Mouse (Mus musculus): ENCODE results near the gene Dagla. TPM values are rescaled to one million over a fixed set of nuclear protein-coding genes. Genes with fewer than 3 reads are reported as not detected.

Dagla gene
- polyA plus RNA-seq, 1 experiment from 2014 or later = 2.2 TPM

DNA sequence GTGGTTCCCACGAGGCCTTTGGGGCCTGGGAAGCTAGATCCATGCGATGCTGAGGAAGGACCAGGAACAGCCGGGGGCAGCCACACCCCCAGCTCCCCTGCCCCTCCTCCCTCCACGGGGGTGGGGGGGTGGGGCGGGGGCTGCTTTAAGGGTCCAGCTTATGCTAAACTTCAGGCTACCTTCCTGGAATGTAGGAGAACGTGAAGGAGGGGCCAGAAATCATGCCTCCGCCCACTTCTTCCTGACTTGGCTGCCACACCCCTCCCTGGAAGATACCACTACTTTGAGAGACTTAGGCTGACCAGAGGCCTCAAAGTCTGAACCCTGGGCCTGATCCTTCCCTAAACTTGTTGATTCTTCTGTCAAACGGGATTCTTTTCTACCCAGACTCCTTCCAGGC, 82.0 kb downstream of the Dagla start:
- Histone ChIP-seq H3K27me3 (replicated peaks; ENCODE audit: low read depth, poor library complexity, severe bottlenecking) (no peaks in the 10 kb centered on the region; the same call in 1 of the 2 replicates), H3K36me3 (replicated peaks) (0 out of 2 replicates have a peak, but pooled peaks cover 3% of the 10 kb centered on the region), H3K4me3 (no peak overlapping the region), H3K4me1 (peaks cover 44% of the 10 kb centered on the region), H3K9me3 (no peaks in the 10 kb centered on the region), H3K27ac (replicated peaks) (peak overlapping the region; percentile 26; the same call in 1 of the 2 replicates)
- no peak for DNase-seq (ENCODE audit: low spot score)
- 38% methylated on average over 8 of the region's 8 CpGs for WGBS

DNA sequence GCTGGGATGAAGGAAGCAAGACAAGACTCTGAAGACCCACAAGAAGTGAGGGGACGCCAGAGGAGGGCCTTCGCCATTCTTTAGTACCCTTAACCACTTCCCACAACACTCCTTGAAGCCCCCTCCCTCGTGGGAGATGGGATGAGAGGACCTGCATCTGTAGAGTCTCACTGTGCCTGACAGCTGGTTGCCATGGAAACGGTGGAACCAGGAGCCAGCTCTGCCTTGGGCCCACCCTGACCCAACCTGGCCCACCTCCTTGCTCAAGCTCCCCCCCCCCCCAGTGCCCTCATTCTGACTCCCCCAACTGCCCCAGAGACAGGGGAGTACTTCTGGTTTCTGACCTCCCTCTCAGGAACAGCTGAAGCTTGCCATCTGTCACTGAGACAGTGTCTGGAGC, 83.1 kb downstream of the Dagla start:
- 78% methylated on average over 4 of the region's 4 CpGs for WGBS
- H3K4me3 ChIP-seq = no peak overlapping the region
- 0 out of 2 replicates have a peak, but pooled peaks cover 3% of the 10 kb centered on the region for H3K36me3 ChIP-seq (replicated peaks)
- H3K27ac ChIP-seq (replicated peaks) = no peak overlapping the region; the same call in 1 of the 2 replicates
- no peaks in the 10 kb centered on the region; the same call in 1 of the 2 replicates for H3K27me3 ChIP-seq (replicated peaks; ENCODE audit: low read depth, poor library complexity, severe bottlenecking)
- peaks cover 44% of the 10 kb centered on the region for H3K4me1 ChIP-seq
- H3K9me3 ChIP-seq = no peaks in the 10 kb centered on the region
- peak; percentile 55 for DNase-seq (ENCODE audit: low spot score)

- DNase-seq (ENCODE audit: low spot score) = no peak
- Histone ChIP-seq H3K4me1 (peaks cover 39% of the 10 kb centered on the region), H3K27me3 (replicated peaks; ENCODE audit: low read depth, poor library complexity, severe bottlenecking) (no peaks in the 10 kb centered on the region; the same call in 1 of the 2 replicates), H3K9me3 (no peaks in the 10 kb centered on the region), H3K36me3 (replicated peaks) (0 out of 2 replicates have a peak, but pooled peaks cover 6% of the 10 kb centered on the region), H3K4me3 (no peak overlapping the region), H3K27ac (replicated peaks) (no peak overlapping the region)
- 68% methylated on average over 6 of the region's 6 CpGs for WGBS
These were observed 85.1 kb downstream of the Dagla start for GRCm38 (mm10) chr19:10219593-10219992.

- Histone ChIP-seq H3K27ac (replicated peaks) (no peak overlapping the region), H3K9me3 (no peaks in the 10 kb centered on the region), H3K36me3 (replicated peaks) (peaks cover 6% of the 10 kb centered on the region; the same call in 1 of the 2 replicates), H3K4me1 (peaks cover 34% of the 10 kb centered on the region), H3K4me3 (no peak overlapping the region), H3K27me3 (replicated peaks; ENCODE audit: low read depth, poor library complexity, severe bottlenecking) (no peaks in the 10 kb centered on the region)
- peak; percentile 61 for DNase-seq (ENCODE audit: low spot score)
- 57% methylated on average over 3 of the region's 3 CpGs for WGBS
These were observed 85.6 kb downstream of the Dagla start for GRCm38 (mm10) chr19:10219108-10219507.

GRCm38 (mm10) chr19:10216101-10216500, 88.6 kb downstream of the Dagla start:
- DNase-seq (ENCODE audit: low spot score) = no peak
- peaks cover 12% of the 10 kb centered on the region for H3K4me1 ChIP-seq
- no peaks in the 10 kb centered on the region for H3K9me3 ChIP-seq
- 72% methylated on average over 8 of the region's 8 CpGs for WGBS
- H3K27me3 ChIP-seq (replicated peaks; ENCODE audit: low read depth, poor library complexity, severe bottlenecking) = no peaks in the 10 kb centered on the region
- no peak overlapping the region for H3K27ac ChIP-seq (replicated peaks)
- H3K36me3 ChIP-seq (replicated peaks) = peaks cover 34% of the 10 kb centered on the region
- H3K4me3 ChIP-seq = no peak overlapping the region

DNA sequence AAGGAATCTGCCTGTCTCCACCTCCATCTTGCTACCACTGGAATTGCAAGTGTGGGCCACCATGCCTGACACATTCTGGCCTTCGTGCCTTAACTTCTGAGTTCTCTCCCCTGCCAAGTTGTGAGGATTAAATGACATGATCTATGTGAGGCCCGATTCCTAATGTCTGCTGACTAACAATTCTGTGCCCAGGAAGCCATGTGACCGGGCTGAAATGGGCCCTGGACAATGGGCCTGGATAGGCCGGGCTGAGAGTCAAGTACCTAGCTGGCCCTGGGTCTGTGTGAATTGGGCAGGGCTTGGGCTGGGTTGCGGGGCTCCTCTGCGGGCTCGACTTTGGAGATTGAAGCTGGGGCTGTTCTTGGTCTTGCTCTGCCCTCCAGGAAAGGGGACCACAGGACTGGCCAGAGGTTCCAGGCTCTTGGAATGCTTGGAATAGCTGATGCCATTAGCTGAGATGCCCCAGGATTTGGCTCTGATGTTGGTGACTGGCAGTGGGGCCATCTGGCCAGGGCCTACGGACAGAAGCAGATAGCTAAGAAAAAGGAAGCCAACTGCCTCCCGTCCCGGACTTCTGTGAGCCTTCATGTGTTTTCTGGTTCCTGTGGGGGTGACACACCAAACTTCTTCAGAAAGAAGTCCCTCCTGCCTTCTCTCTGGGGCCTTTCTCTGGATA, 90.7 kb downstream of the Dagla start:
- no peak overlapping the region for H3K27ac ChIP-seq (replicated peaks)
- WGBS = 90% methylated on average over 10 of the region's 10 CpGs
- H3K9me3 ChIP-seq = no peaks in the 10 kb centered on the region
- DNase-seq (ENCODE audit: low spot score) = no peak
- H3K4me3 ChIP-seq = no peak overlapping the region
- peaks cover 55% of the 10 kb centered on the region for H3K36me3 ChIP-seq (replicated peaks)
- H3K27me3 ChIP-seq (replicated peaks; ENCODE audit: low read depth, poor library complexity, severe bottlenecking) = no peaks in the 10 kb centered on the region
- H3K4me1 ChIP-seq = 0 out of 2 replicates have a peak, but pooled peaks cover 7% of the 10 kb centered on the region

GRCm38 (mm10) chr19:10210885-10211284, 93.8 kb downstream of the Dagla start:
- no peak for DNase-seq (ENCODE audit: low spot score)
- WGBS = 89% methylated on average over 4 of the region's 4 CpGs
- H3K9me3 ChIP-seq = no peaks in the 10 kb centered on the region
- no peak overlapping the region for H3K27ac ChIP-seq (replicated peaks)
- H3K4me1 ChIP-seq = 0 out of 2 replicates have a peak, but pooled peaks cover 2% of the 10 kb centered on the region
- no peaks in the 10 kb centered on the region for H3K27me3 ChIP-seq (replicated peaks; ENCODE audit: low read depth, poor library complexity, severe bottlenecking)
- H3K4me3 ChIP-seq = no peak overlapping the region
- H3K36me3 ChIP-seq (replicated peaks) = peaks cover 80% of the 10 kb centered on the region

- H3K27ac ChIP-seq (replicated peaks) = no peak overlapping the region
- no peaks in the 10 kb centered on the region for H3K27me3 ChIP-seq (replicated peaks; ENCODE audit: low read depth, poor library complexity, severe bottlenecking)
- peaks cover 8% of the 10 kb centered on the region for H3K4me1 ChIP-seq
- H3K9me3 ChIP-seq = no peaks in the 10 kb centered on the region
- H3K36me3 ChIP-seq (replicated peaks) = peaks cover 80% of the 10 kb centered on the region
- 84% methylated on average over 3 of the region's 3 CpGs for WGBS
- no peak overlapping the region for H3K4me3 ChIP-seq
- DNase-seq (ENCODE audit: low spot score) = no peak
These were observed 95.8 kb downstream of the Dagla start for GRCm38 (mm10) chr19:10208851-10209250.

GRCm38 (mm10) chr19:10205051-10205450, 99.6 kb downstream of the Dagla start:
- DNase-seq (ENCODE audit: low spot score) = no peak
- H3K27ac ChIP-seq (replicated peaks) = peak overlapping the region; percentile 93; the same call in 1 of the 2 replicates
- H3K4me1 ChIP-seq = peaks cover 16% of the 10 kb centered on the region
- H3K4me3 ChIP-seq = peak overlapping the region; percentile 68
- H3K36me3 ChIP-seq (replicated peaks) = peaks cover 64% of the 10 kb centered on the region
- WGBS = 73% methylated on average over 6 of the region's 6 CpGs
- no peaks in the 10 kb centered on the region for H3K27me3 ChIP-seq (replicated peaks; ENCODE audit: low read depth, poor library complexity, severe bottlenecking)
- no peaks in the 10 kb centered on the region for H3K9me3 ChIP-seq

- DNase-seq (ENCODE audit: low spot score) = peak; percentile 48
- Histone ChIP-seq H3K27ac (replicated peaks) (peak overlapping the region; percentile 93), H3K9me3 (no peaks in the 10 kb centered on the region), H3K4me1 (peaks cover 16% of the 10 kb centered on the region), H3K27me3 (replicated peaks; ENCODE audit: low read depth, poor library complexity, severe bottlenecking) (no peaks in the 10 kb centered on the region), H3K36me3 (replicated peaks) (peaks cover 64% of the 10 kb centered on the region), H3K4me3 (peak overlapping the region; percentile 68)
- WGBS = 3% methylated on average over 5 of the region's 5 CpGs
These were observed 100.1 kb downstream of the Dagla start for GRCm38 (mm10) chr19:10204616-10205001.

- no peaks in the 10 kb centered on the region for H3K27me3 ChIP-seq (replicated peaks; ENCODE audit: low read depth, poor library complexity, severe bottlenecking)
- H3K4me3 ChIP-seq = peak within 1 kb of the TSS; percentile 68
- H3K36me3 ChIP-seq (replicated peaks) = peaks cover 64% of the 10 kb centered on the region
- peaks cover 16% of the 10 kb centered on the region for H3K4me1 ChIP-seq
- H3K9me3 ChIP-seq = no peaks in the 10 kb centered on the region
- H3K27ac ChIP-seq (replicated peaks) = peak within 1 kb of the TSS; percentile 93
- peak; percentile 91 for DNase-seq (ENCODE audit: low spot score)
- under 1% methylated on average over 40 of the region's 40 CpGs for WGBS
These were observed 100.6 kb downstream of the Dagla start, which contains the start of the genes Tmem258 and Fen1 for GRCm38 (mm10) chr19:10203848-10204615. Tmem258 (plus strand) TSS chr19:10204014. Fen1 (minus strand) TSS chr19:10204169.

GRCm38 (mm10) chr19:10203146-10203847, 101.4 kb downstream of the Dagla start:
- Histone ChIP-seq H3K27ac (replicated peaks) (peak overlapping the region; percentile 93), H3K36me3 (replicated peaks) (peaks cover 62% of the 10 kb centered on the region), H3K27me3 (replicated peaks; ENCODE audit: low read depth, poor library complexity, severe bottlenecking) (no peaks in the 10 kb centered on the region), H3K4me1 (peaks cover 16% of the 10 kb centered on the region), H3K9me3 (no peaks in the 10 kb centered on the region), H3K4me3 (peak overlapping the region; percentile 68)
- no peak for DNase-seq (ENCODE audit: low spot score)
- 3% methylated on average over 23 of the region's 23 CpGs for WGBS

Data from embryonic facial prominence, embryonic 10.5 days (tissue).